Mouse (Mus musculus) E14TG2a.4 (cell line): ENCODE measurements around the gene Notch2.

Experiments
- H3K27me3 ChIP-seq: 2 replicates; pipeline ENCODE4 v1.6.1; 2014; ENCODE audit warnings: low read length, control low read depth; ENCODE audit not compliant: insufficient read depth
- H3K36me3 ChIP-seq: 2 replicates; pipeline ENCODE4 v1.6.1; 2014; ENCODE audit warnings: low read length, control low read depth; ENCODE audit not compliant: insufficient read depth
- H3K4me1 ChIP-seq: replicated peaks from 2 replicates; pipeline ENCODE4 v1.6.1; 2014; ENCODE audit warnings: low read depth, low read length, control low read depth
- H3K4me3 ChIP-seq: replicated peaks from 2 replicates; pipeline ENCODE4 v1.5.1; 2014; ENCODE audit warnings: mild to moderate bottlenecking, low read length
- H3K9me3 ChIP-seq: 2 replicates; pipeline ENCODE4 v1.6.1; 2014; ENCODE audit warnings: low read length, control low read depth
- CTCF ChIP-seq: conservative IDR thresholded peaks from 2 replicates; pipeline ENCODE4 v1.5.1; 2014; ENCODE audit warnings: low read length
- NANOG ChIP-seq: IDR thresholded peaks from 2 replicates; pipeline ENCODE4 v1.6.1; 2014; ENCODE audit warnings: borderline replicate concordance, low read length, mixed read lengths
- POU5F1 ChIP-seq: IDR thresholded peaks from 2 replicates; pipeline ENCODE4 v1.6.1; 2014; ENCODE audit warnings: low read length, borderline replicate concordance

Notch2 gene

GRCm38 (mm10) chr3:98094629-98095583, 81.6 kb downstream of the Notch2 start:
- Histone ChIP-seq H3K4me1 (peaks cover 17% of the 10 kb centered on the region), H3K9me3 (no peaks in the 10 kb centered on the region), H3K36me3 (peaks cover 12% of the 10 kb centered on the region; the same call in 1 of the 2 replicates), H3K4me3 (no peak overlapping the region), H3K27me3 (no peaks in the 10 kb centered on the region)
- TF ChIP-seq POU5F1 (no peak), NANOG (no peak), CTCF (no peak)

- Histone ChIP-seq H3K4me3 (no peak overlapping the region), H3K36me3 (peaks cover 31% of the 10 kb centered on the region), H3K4me1 (peaks cover 13% of the 10 kb centered on the region), H3K9me3 (peaks cover under 1% of the 10 kb centered on the region; the same call in 1 of the 2 replicates), H3K27me3 (no peaks in the 10 kb centered on the region)
- TF ChIP-seq NANOG (no peak), POU5F1 (no peak), CTCF (no peak)
Measured at GRCm38 (mm10) chr3:98096981-98097380, 83.7 kb downstream of the Notch2 start.

- Histone ChIP-seq H3K4me1 (peaks cover 13% of the 10 kb centered on the region), H3K27me3 (no peaks in the 10 kb centered on the region), H3K36me3 (peaks cover 48% of the 10 kb centered on the region), H3K9me3 (peaks cover 11% of the 10 kb centered on the region), H3K4me3 (no peak overlapping the region)
- TF ChIP-seq CTCF: no peak
- TF ChIP-seq NANOG: no peak
- TF ChIP-seq POU5F1: no peak
Measured at GRCm38 (mm10) chr3:98098676-98099075, 85.3 kb downstream of the Notch2 start.

GRCm38 (mm10) chr3:98099287-98099686, 86.0 kb downstream of the Notch2 start:
- Histone ChIP-seq H3K4me1 (peaks cover 13% of the 10 kb centered on the region), H3K27me3 (no peaks in the 10 kb centered on the region), H3K36me3 (peaks cover 54% of the 10 kb centered on the region), H3K9me3 (peaks cover 11% of the 10 kb centered on the region), H3K4me3 (no peak overlapping the region)
- TF ChIP-seq POU5F1 (no peak), CTCF (peak; percentile 52)

- TF ChIP-seq NANOG: no peak
- TF ChIP-seq POU5F1: no peak
- no peak for TF ChIP-seq CTCF
- Histone ChIP-seq H3K36me3 (peaks cover 68% of the 10 kb centered on the region), H3K4me3 (no peak overlapping the region), H3K27me3 (no peaks in the 10 kb centered on the region), H3K9me3 (peaks cover 11% of the 10 kb centered on the region), H3K4me1 (peaks cover 13% of the 10 kb centered on the region)
Measured at GRCm38 (mm10) chr3:98101541-98101940, 88.2 kb downstream of the Notch2 start.

- no peak overlapping the region for H3K4me3 ChIP-seq
- H3K27me3 ChIP-seq: no peaks in the 10 kb centered on the region
- H3K36me3 ChIP-seq: peaks cover 74% of the 10 kb centered on the region
- H3K4me1 ChIP-seq: no peaks in the 10 kb centered on the region
- no peak for TF ChIP-seq POU5F1
- TF ChIP-seq NANOG: no peak
- TF ChIP-seq CTCF: no peak
- peaks cover 11% of the 10 kb centered on the region for H3K9me3 ChIP-seq
Measured at GRCm38 (mm10) chr3:98104851-98105471, 91.6 kb downstream of the Notch2 start.

- Histone ChIP-seq H3K36me3 (peaks cover 68% of the 10 kb centered on the region), H3K4me3 (no peak overlapping the region), H3K27me3 (no peaks in the 10 kb centered on the region), H3K4me1 (no peaks in the 10 kb centered on the region), H3K9me3 (peaks cover 11% of the 10 kb centered on the region)
- TF ChIP-seq CTCF (no peak), POU5F1 (no peak), NANOG (no peak)
Measured at GRCm38 (mm10) chr3:98105496-98105895, 92.2 kb downstream of the Notch2 start.

- no peaks in the 10 kb centered on the region for H3K27me3 ChIP-seq
- peaks cover 11% of the 10 kb centered on the region for H3K9me3 ChIP-seq
- H3K36me3 ChIP-seq: peaks cover 63% of the 10 kb centered on the region
- H3K4me1 ChIP-seq: no peaks in the 10 kb centered on the region
- TF ChIP-seq POU5F1 (no peak), NANOG (no peak), CTCF (no peak)
- no peak overlapping the region for H3K4me3 ChIP-seq
Measured at GRCm38 (mm10) chr3:98106115-98106514, 92.8 kb downstream of the Notch2 start.
